Mouse (Mus musculus) testis, adult 10 weeks (tissue): ENCODE measurements around the gene Olfr1501. TPM values are rescaled to one million over a fixed set of nuclear protein-coding genes. Genes with fewer than 3 reads are reported as not detected.

Experiments
- polyA plus RNA-seq: library from polyadenylated mRNA; stranded (reverse); fragments of 350-450 nt; fragmentation: Illumina TruSeq; extraction: RNeasy Lipid Tissue Mini Kit (QIAGEN cat#74804); gene quantifications from one replicate; pipeline ENCODE4 v1.2.3, GENCODE M21; 2014; ENCODE audit warnings: low read depth, low replicate concordance

Olfr1501 gene
- polyA plus RNA-seq, result not detected

DNA sequence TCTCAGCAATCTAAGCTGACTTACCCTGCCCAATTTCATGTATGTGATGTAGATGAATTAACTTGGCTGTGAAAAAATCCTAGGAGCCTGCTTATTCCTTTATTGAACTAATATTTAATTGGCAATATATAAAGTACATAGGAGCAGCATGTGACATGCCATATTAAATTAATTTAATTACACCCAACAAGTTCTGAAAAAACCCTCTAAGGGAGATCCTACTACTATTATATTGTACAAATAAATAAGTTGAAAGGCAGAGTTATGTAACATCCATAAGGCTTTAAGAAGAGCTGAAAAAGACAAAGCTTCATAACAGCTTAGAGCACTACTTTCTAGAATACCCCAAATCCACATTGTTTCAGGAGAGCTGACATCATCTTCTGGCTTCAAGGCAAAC lies at the start of gene Olfr1501:
TSS of gene Olfr1501 (minus strand) at position 101 of the 400 bp plus-strand sequence.

DNA sequence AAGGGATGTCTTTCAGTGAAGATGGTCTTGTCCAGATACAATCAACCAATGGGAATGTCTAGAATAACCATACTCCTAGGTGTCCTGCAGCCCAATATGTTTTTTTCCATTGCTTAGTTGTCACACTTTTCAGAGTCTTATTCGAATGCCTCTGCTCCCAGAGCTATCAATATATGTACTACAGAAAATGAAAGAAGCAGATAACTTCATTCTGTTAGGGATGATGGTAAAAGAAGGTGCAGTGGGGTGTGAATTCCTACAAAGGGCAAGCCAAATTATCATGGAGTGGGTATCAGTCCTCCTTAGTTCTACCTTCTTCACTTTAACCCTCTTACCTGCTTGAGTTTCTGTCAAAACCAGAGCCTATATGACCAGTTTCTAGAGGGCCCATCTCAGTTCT lies 47.3 kb upstream of the Olfr1501 start, which contains the start of gene Olfr1504:
TSS of gene Olfr1504 (minus strand) at position 101 of the 400 bp plus-strand sequence.

GRCm38 (mm10) chr19:13861495-13861894 lies 11.0 kb upstream of the Olfr1501 start, which contains the start of gene Olfr1502:
TSS of gene Olfr1502 (plus strand) at chr19:13861795.

GRCm38 (mm10) chr19:13830388-13830787 lies 20.1 kb downstream of the Olfr1501 start, which contains the start of gene Olfr1500:
TSS of gene Olfr1500 (minus strand) at chr19:13830488.

GRCm38 (mm10) chr19:13819347-13819746 lies 31.1 kb downstream of the Olfr1501 start, which contains the start of gene Olfr1499:
TSS of gene Olfr1499 (minus strand) at chr19:13819447.

GRCm38 (mm10) chr19:13798102-13798501 lies 52.4 kb downstream of the Olfr1501 start, which contains the start of gene Olfr1497:
TSS of gene Olfr1497 (minus strand) at chr19:13798202.

Other genes with a start within 250 kb of the Olfr1501 start
- gene Olfr1487, start 233.3 kb downstream of the Olfr1501 start, polyA plus RNA-seq, result not detected
- gene Olfr1489, start 219.1 kb downstream of the Olfr1501 start, polyA plus RNA-seq, result not detected
- not detected for gene Olfr1490, start 199.6 kb downstream of the Olfr1501 start, polyA plus RNA-seq
- not detected for gene Olfr1491, start 153.4 kb downstream of the Olfr1501 start, polyA plus RNA-seq
- gene Olfr1493-ps1, start 127.4 kb downstream of the Olfr1501 start, polyA plus RNA-seq, result not detected
- gene Olfr1494, start 111.0 kb downstream of the Olfr1501 start, polyA plus RNA-seq, result not detected
- gene Olfr1495, start 86.1 kb downstream of the Olfr1501 start, polyA plus RNA-seq, result not detected
- gene Olfr1496, start 72.8 kb downstream of the Olfr1501 start, polyA plus RNA-seq, result not detected
- not detected for gene Olfr1497, start 52.5 kb downstream of the Olfr1501 start, polyA plus RNA-seq
- gene Olfr1499, start 31.2 kb downstream of the Olfr1501 start, polyA plus RNA-seq, result not detected
- not detected for gene Olfr1500, start 20.2 kb downstream of the Olfr1501 start, polyA plus RNA-seq
- gene Olfr1502, start 11.1 kb upstream of the Olfr1501 start, polyA plus RNA-seq, result not detected
- gene Olfr1504, start 47.2 kb upstream of the Olfr1501 start, polyA plus RNA-seq, result not detected
- gene Olfr1505, start 62.8 kb upstream of the Olfr1501 start, polyA plus RNA-seq, result not detected